In the genomic region with DNA sequence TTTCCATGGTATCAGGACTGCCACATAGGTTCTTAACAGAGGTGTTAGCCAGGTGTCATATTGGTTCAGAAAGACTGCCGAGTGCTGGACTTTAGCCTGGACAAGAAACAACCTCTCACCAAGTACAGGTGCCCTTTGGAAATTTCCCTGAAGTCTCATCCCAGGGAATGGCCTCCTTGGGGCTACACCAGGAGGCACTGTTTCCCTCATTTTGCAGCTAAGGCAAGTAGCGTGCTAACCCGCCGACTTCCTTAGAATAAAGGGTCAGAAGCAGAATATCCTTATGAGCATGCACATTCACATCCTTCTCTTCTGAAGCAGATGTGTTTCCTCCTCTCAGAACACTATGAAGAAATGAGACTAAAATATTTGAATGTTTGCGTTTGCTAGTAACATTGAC, we compare ENCODE assay signal across 15 mouse cellular contexts. TPM values are rescaled to one million over a fixed set of nuclear protein-coding genes. Genes with fewer than 3 reads are reported as not detected.
DNase-seq lines count a peak whose midpoint lies in the region; ATAC-seq and TF ChIP-seq lines count a peak whose summit lies in the region.
"Had no signal": no experiment of that assay in that cellular context is flagged by ENCODE, and none has a peak within 500 bp of the region (broad histone marks: within the 10 kb centered on the region; RNA-seq: fewer than 3 reads in every experiment).

No protein-coding gene starts in this region.

- ATAC-seq in midbrain, embryonic 14.5 days (ENCODE audit: low FRiP score, low TSS enrichment), result no peak
- ATAC-seq in midbrain, embryonic 11.5 days (ENCODE audit: low FRiP score), result no peak
- ATAC-seq: inflammation-experienced regulatory T-cells, adult 6 months; midbrain, embryonic 13.5 days had no signal

- no peaks in the 10 kb centered on the region for H3K4me1 ChIP-seq in kidney, adult 2 months (ENCODE audit: control insufficient read depth, insufficient read depth, low read length)
- no peaks in the 10 kb centered on the region for H3K4me1 ChIP-seq in midbrain, embryonic 14.5 days (ENCODE audit: control insufficient read depth, insufficient read depth, low read length)
- H3K4me1 ChIP-seq in midbrain, embryonic 11.5 days (ENCODE audit: control insufficient read depth, insufficient read depth, low read length), result no peaks in the 10 kb centered on the region
- H3K4me1 ChIP-seq: embryonic facial prominence, embryonic 15.5 days; heart, embryonic 15.5 days; limb, embryonic 15.5 days; stomach, embryonic 15.5 days had no signal

- TF ChIP-seq POLR2A in kidney, adult 2 months (IDR thresholded peaks at IDR 0.05; ENCODE audit: low read depth, low read length), result no peak

- H3K4me3 ChIP-seq in kidney, adult 2 months (ENCODE audit: insufficient read depth, low read depth, low read length), result no peak overlapping the region
- no peak overlapping the region for H3K4me3 ChIP-seq in midbrain, embryonic 14.5 days (replicated peaks; ENCODE audit: low read depth, low read length)
- no peak overlapping the region for H3K4me3 ChIP-seq in midbrain, embryonic 11.5 days (ENCODE audit: low read depth, low read length)
- H3K4me3 ChIP-seq: embryonic facial prominence, embryonic 15.5 days; heart, embryonic 15.5 days; limb, embryonic 15.5 days; midbrain, embryonic 13.5 days; stomach, embryonic 15.5 days had no signal

- 0 out of 2 replicates have a peak, but pooled peaks have one; percentile 31 for TF ChIP-seq CTCF in kidney, adult 2 months (conservative IDR thresholded peaks at IDR 0.05; ENCODE audit: insufficient read depth, insufficient read length, low read depth, low read length)

- peak; percentile 5 for DNase-seq in embryo, embryonic 11 days
- DNase-seq in embryo, embryonic 9.5 days (ENCODE audit: extremely low spot score), result no peak
- DNase-seq in kidney, adult 2 months, result peak; percentile 0
- DNase-seq in kidney, postnatal 25 days, result no peak
- peak; percentile 2 for DNase-seq in midbrain, embryonic 14.5 days
- DNase-seq in midbrain, embryonic 11.5 days (ENCODE audit: low spot score, missing footprints), result no peak
- DNase-seq in cerebellum, postnatal 4 days (ENCODE audit: low spot score in 2 of 2), result no peak
- no peak for DNase-seq in spleen, postnatal 36 days (ENCODE audit: low spot score in 2 of 2)
- DNase-seq: cerebellum, adult 9-11 months had no signal

- H3K4me2 ChIP-seq in midbrain, embryonic 14.5 days (ENCODE audit: low read length), result no peak overlapping the region
- H3K4me2 ChIP-seq in midbrain, embryonic 11.5 days, result no peak overlapping the region
- H3K4me2 ChIP-seq: embryonic facial prominence, embryonic 15.5 days; heart, embryonic 15.5 days; limb, embryonic 15.5 days; midbrain, embryonic 13.5 days; stomach, embryonic 15.5 days had no signal

- no peaks in the 10 kb centered on the region for H3K36me3 ChIP-seq in kidney, adult 2 months (ENCODE audit: control insufficient read depth, insufficient read depth, low read length)
- no peaks in the 10 kb centered on the region for H3K36me3 ChIP-seq in midbrain, embryonic 14.5 days (ENCODE audit: control insufficient read depth, insufficient read depth, low read length)
- no peaks in the 10 kb centered on the region for H3K36me3 ChIP-seq in midbrain, embryonic 11.5 days (ENCODE audit: control insufficient read depth, insufficient read depth, low read length)
- H3K36me3 ChIP-seq: embryonic facial prominence, embryonic 15.5 days; heart, embryonic 15.5 days; limb, embryonic 15.5 days; midbrain, embryonic 13.5 days; stomach, embryonic 15.5 days had no signal

- no peaks in the 10 kb centered on the region for H3K27me3 ChIP-seq in kidney, adult 2 months (replicated peaks; ENCODE audit: control insufficient read depth, insufficient read depth, low read length)
- H3K27me3 ChIP-seq in midbrain, embryonic 14.5 days (ENCODE audit: control insufficient read depth, insufficient read depth, low read length), result no peaks in the 10 kb centered on the region
- no peaks in the 10 kb centered on the region for H3K27me3 ChIP-seq in midbrain, embryonic 11.5 days (ENCODE audit: control insufficient read depth, insufficient read depth, low read length)
- H3K27me3 ChIP-seq: heart, embryonic 15.5 days; limb, embryonic 15.5 days; midbrain, embryonic 13.5 days; stomach, embryonic 15.5 days had no signal

- H3K27ac ChIP-seq in kidney, adult 2 months (ENCODE audit: insufficient read depth, low read depth, low read length), result no peak overlapping the region
- no peak overlapping the region for H3K27ac ChIP-seq in midbrain, embryonic 14.5 days (replicated peaks; ENCODE audit: low read depth, low read length)
- H3K27ac ChIP-seq in midbrain, embryonic 11.5 days (ENCODE audit: low read depth, low read length), result no peak overlapping the region
- H3K27ac ChIP-seq: embryonic facial prominence, embryonic 15.5 days; heart, embryonic 15.5 days; limb, embryonic 15.5 days; midbrain, embryonic 13.5 days; stomach, embryonic 15.5 days had no signal

- no peaks in the 10 kb centered on the region for H3K9me3 ChIP-seq in midbrain, embryonic 14.5 days (ENCODE audit: control insufficient read depth, low read length)
- no peaks in the 10 kb centered on the region for H3K9me3 ChIP-seq in midbrain, embryonic 11.5 days (ENCODE audit: control insufficient read depth, low read length)
- H3K9me3 ChIP-seq: embryonic facial prominence, embryonic 15.5 days; heart, embryonic 15.5 days; limb, embryonic 15.5 days; midbrain, embryonic 13.5 days; stomach, embryonic 15.5 days had no signal

- H3K9ac ChIP-seq in midbrain, embryonic 14.5 days (replicated peaks; ENCODE audit: low read length), result no peak overlapping the region
- H3K9ac ChIP-seq in midbrain, embryonic 11.5 days (ENCODE audit: low read length), result no peak overlapping the region
- H3K9ac ChIP-seq: embryonic facial prominence, embryonic 15.5 days; heart, embryonic 15.5 days; limb, embryonic 15.5 days; midbrain, embryonic 13.5 days; stomach, embryonic 15.5 days had no signal

- 41% methylated on average over 5 of the region's 5 CpGs for WGBS in kidney, adult 2 months
- WGBS in midbrain, embryonic 14.5 days, result 68% methylated on average over 5 of the region's 5 CpGs
- WGBS in midbrain, embryonic 11.5 days, result 68% methylated on average over 5 of the region's 5 CpGs

RNA-seq across cellular contexts. Expression of gene Vma21, which starts 16.8 kb away (rescaled TPM):
- 3.9 and 6.3 TPM in 2 replicates for polyA plus RNA-seq in kidney, adult 2 months (2012; rRNA removed)
- polyA plus RNA-seq in midbrain, embryonic 14.5 days (2014; fragmentation: Nextera tagmentation; extraction: Ambion mirVana), result 54.6 and 59.6 TPM in 2 replicates
- polyA plus RNA-seq in midbrain, embryonic 11.5 days (2014; fragmentation: Nextera tagmentation; extraction: Ambion mirVana), result 40.9 and 43.4 TPM in 2 replicates

Comparison
In these comparisons a context has a peak if more than half of its experiments do, and no peak if none do; other contexts are left out.
1. DNase-seq: peak in embryo, embryonic 11 days (single experiment), kidney, adult 2 months (single experiment) and midbrain, embryonic 14.5 days (single experiment); none in embryo, embryonic 9.5 days (single experiment), kidney, postnatal 25 days (0 of 2), midbrain, embryonic 11.5 days (single experiment), cerebellum, postnatal 4 days (0 of 2) and spleen, postnatal 36 days (0 of 2).